Mouse (Mus musculus): ENCODE results near the gene Ost4.

DNA sequence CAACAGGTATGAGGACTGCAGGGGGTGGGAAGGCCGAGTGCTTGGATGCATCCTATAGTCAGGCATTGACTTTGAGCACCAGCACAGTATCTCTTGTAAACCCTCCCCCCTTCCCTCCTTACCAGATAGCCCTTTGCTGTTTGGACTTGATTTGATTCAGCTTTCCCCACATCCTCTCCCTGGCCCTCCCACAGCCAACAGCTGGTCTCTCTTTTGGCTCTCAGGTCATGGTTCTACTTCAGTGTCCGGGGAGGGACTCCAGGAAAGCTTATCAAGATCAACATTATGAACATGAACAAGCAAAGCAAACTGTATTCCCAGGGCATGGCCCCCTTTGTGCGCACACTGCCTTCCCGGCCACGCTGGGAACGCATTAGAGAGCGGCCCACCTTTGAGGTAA, 17.2 kb downstream of the Ost4 start:
- no peak for TF ChIP-seq POLR2A (IDR thresholded peaks at IDR 0.05; ENCODE audit: low read depth, low read length)
- no peak for TF ChIP-seq CTCF (IDR thresholded peaks at IDR 0.05; ENCODE audit: extremely low read depth, insufficient read length, insufficient replicate concordance, low read depth, low read length)
